Mouse (Mus musculus) spleen, adult 10 weeks (tissue): ENCODE data around the gene Gm17026. TPM values are rescaled to one million over a fixed set of nuclear protein-coding genes. Genes with fewer than 3 reads are reported as not detected.

Source experiments
- polyA plus RNA-seq: library from polyadenylated mRNA; stranded (reverse); fragments of 350-450 nt; fragmentation: Illumina TruSeq; extraction: RNeasy Lipid Tissue Mini Kit (QIAGEN cat#74804); gene quantifications from one replicate; pipeline ENCODE4 v1.2.3, GENCODE M21; 2015; ENCODE audit warnings: low replicate concordance; ENCODE audit not compliant: insufficient read depth

The Gm17026 gene
- polyA plus RNA-seq: not detected

DNA sequence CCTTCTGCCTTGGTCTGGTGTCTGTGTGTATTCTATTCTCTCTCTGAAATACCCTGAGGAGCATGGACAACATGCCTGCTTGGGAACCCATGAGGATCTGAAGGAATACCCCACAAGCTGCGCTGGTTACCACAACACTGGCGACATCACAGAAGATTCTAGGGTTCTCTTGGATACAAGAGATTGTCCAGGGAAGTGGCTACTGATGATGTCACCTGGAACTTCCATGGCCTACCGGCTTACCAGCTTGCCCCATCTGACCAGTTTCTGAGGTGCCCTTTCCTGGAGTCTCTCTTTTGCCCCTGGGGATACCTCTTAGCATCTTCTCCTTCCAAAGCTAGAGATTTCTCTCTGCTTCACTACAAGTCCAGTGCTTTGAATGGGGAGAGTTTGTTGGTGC, at the start of gene Gm17026:
Gm17026 (minus strand) TSS at position 101 of the 400 bp plus-strand sequence.

DNA sequence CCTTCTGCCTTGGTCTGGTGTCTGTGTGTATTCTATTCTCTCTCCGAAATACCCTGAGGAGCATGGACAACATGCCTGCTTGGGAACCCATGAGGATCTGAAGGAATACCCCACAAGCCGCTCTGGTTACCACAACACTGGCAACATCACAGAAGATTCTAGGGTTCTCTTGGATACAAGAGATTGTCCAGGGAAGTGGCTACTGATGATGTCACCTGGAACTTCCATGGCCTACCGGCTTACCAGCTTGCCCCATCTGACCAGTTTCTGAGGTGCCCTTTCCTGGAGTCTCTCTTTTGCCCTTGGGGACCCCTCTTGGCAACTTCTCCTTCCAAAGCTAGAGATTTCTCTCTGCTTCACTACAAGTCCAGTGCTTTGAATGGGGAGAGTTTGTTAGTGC, 37.4 kb upstream of the Gm17026 start, which contains the start of gene Gm9611:
Gm9611 (minus strand) TSS at position 101 of the 400 bp plus-strand sequence.

Other genes with a start within 250 kb of the Gm17026 start
- gene Gm7951, start 142.7 kb downstream of the Gm17026 start, polyA plus RNA-seq: not detected
- gene Gm17027, start 97.4 kb downstream of the Gm17026 start, polyA plus RNA-seq: not detected
- gene Gm3573, start 69.3 kb downstream of the Gm17026 start, polyA plus RNA-seq: not detected
- gene Gm9611, start 37.3 kb upstream of the Gm17026 start, polyA plus RNA-seq: not detected
- not detected for gene Gm7995, start 50.2 kb upstream of the Gm17026 start, polyA plus RNA-seq
- not detected for gene Gm8005, start 179.6 kb upstream of the Gm17026 start, polyA plus RNA-seq
- not detected for gene Gm8011, start 203.8 kb upstream of the Gm17026 start, polyA plus RNA-seq
- gene Gm8020, start 242.3 kb upstream of the Gm17026 start, polyA plus RNA-seq: not detected